15 mouse cellular contexts compared by ENCODE assay signal in genomic region chr9:98583852-98584251, GRCm38 (mm10).
"Had no signal": no experiment of that assay in that cellular context is flagged by ENCODE, and none has a peak within 500 bp of the region (broad histone marks: within the 10 kb centered on the region; RNA-seq: fewer than 3 reads in every experiment).

No protein-coding gene starts in this region.

- H3K4me1 ChIP-seq: limb, embryonic 13.5 days; lung, embryonic 15.5 days; midbrain, embryonic 10.5 days; midbrain, embryonic 15.5 days; neural tube, embryonic 13.5 days had no signal

- H3K27ac ChIP-seq: hindbrain, postnatal 0 days; limb, embryonic 13.5 days; lung, embryonic 15.5 days; midbrain, embryonic 10.5 days; midbrain, embryonic 15.5 days; neural tube, embryonic 13.5 days had no signal

- H3K9ac ChIP-seq: limb, embryonic 13.5 days; lung, embryonic 15.5 days; midbrain, embryonic 15.5 days; neural tube, embryonic 13.5 days had no signal

- DNase-seq: kidney, adult 11 months; kidney, postnatal 10 days; left cerebral cortex, postnatal 4 days; lung, postnatal 36 days; retina, postnatal 1 day; right cerebral cortex, postnatal 4 days; spleen, adult 18-20 months; thymus, adult 18-20 months; thymus, postnatal 25 days had no signal

- ATAC-seq: hindbrain, postnatal 0 days; midbrain, embryonic 15.5 days had no signal

- H3K27me3 ChIP-seq: limb, embryonic 13.5 days; lung, embryonic 15.5 days; midbrain, embryonic 15.5 days; neural tube, embryonic 13.5 days had no signal

- H3K4me3 ChIP-seq: limb, embryonic 13.5 days; lung, embryonic 15.5 days; midbrain, embryonic 10.5 days; midbrain, embryonic 15.5 days; neural tube, embryonic 13.5 days had no signal

- H3K9me3 ChIP-seq: limb, embryonic 13.5 days; lung, embryonic 15.5 days; midbrain, embryonic 10.5 days; midbrain, embryonic 15.5 days; neural tube, embryonic 13.5 days had no signal

- H3K4me2 ChIP-seq: limb, embryonic 13.5 days; lung, embryonic 15.5 days; midbrain, embryonic 15.5 days; neural tube, embryonic 13.5 days had no signal
